ENCODE assay signal across 11 mouse cellular contexts in genomic region chr2:163674397-163674796, GRCm38 (mm10). TPM values are rescaled to one million over a fixed set of nuclear protein-coding genes. Genes with fewer than 3 reads are reported as not detected.
DNase-seq lines count a peak whose midpoint lies in the region; ATAC-seq lines count a peak whose summit lies in the region.
"Had no signal": no experiment of that assay in that cellular context is flagged by ENCODE, and none has a peak within 500 bp of the region (broad histone marks: within the 10 kb centered on the region; RNA-seq: fewer than 3 reads in every experiment).

No protein-coding gene starts in this region.

- H3K4me1 ChIP-seq in heart, embryonic 11.5 days (ENCODE audit: control insufficient read depth, insufficient read depth, low read length): peaks cover 19% of the 10 kb centered on the region
- peaks cover 54% of the 10 kb centered on the region for H3K4me1 ChIP-seq in liver, embryonic 13.5 days (replicated peaks)
- H3K4me1 ChIP-seq in liver, embryonic 12.5 days: peaks cover 44% of the 10 kb centered on the region
- H3K4me1 ChIP-seq in embryonic facial prominence, embryonic 10.5 days: peaks cover 19% of the 10 kb centered on the region
- H3K4me1 ChIP-seq in limb, embryonic 15.5 days: peaks cover 33% of the 10 kb centered on the region
- H3K4me1 ChIP-seq in forebrain, embryonic 13.5 days: peaks cover 10% of the 10 kb centered on the region; the same call in 1 of the 2 replicates
- H3K4me1 ChIP-seq in forebrain, embryonic 10.5 days: peaks cover 24% of the 10 kb centered on the region

- H3K27me3 ChIP-seq in heart, embryonic 11.5 days (ENCODE audit: control insufficient read depth, insufficient read depth, low read length): no peaks in the 10 kb centered on the region
- H3K27me3 ChIP-seq in liver, embryonic 13.5 days: no peaks in the 10 kb centered on the region
- H3K27me3 ChIP-seq in liver, embryonic 12.5 days (replicated peaks): no peaks in the 10 kb centered on the region
- H3K27me3 ChIP-seq in embryonic facial prominence, embryonic 10.5 days (replicated peaks; ENCODE audit: low read depth, poor library complexity, severe bottlenecking): no peaks in the 10 kb centered on the region
- H3K27me3 ChIP-seq in limb, embryonic 15.5 days: no peaks in the 10 kb centered on the region
- H3K27me3 ChIP-seq in forebrain, embryonic 13.5 days: no peaks in the 10 kb centered on the region
- no peaks in the 10 kb centered on the region for H3K27me3 ChIP-seq in forebrain, embryonic 10.5 days (ENCODE audit: poor library complexity, severe bottlenecking)
- H3K27me3 ChIP-seq: Patski had no signal

- H3K9ac ChIP-seq in heart, embryonic 11.5 days (ENCODE audit: low read depth, low read length): no peak overlapping the region
- H3K9ac ChIP-seq in liver, embryonic 13.5 days: peak overlapping the region; percentile 34; the same call in 1 of the 2 replicates
- H3K9ac ChIP-seq in liver, embryonic 12.5 days: no peak overlapping the region
- H3K9ac ChIP-seq in limb, embryonic 15.5 days: no peak overlapping the region
- H3K9ac ChIP-seq in forebrain, embryonic 13.5 days: no peak overlapping the region

- ATAC-seq in heart, embryonic 11.5 days (replicated peaks; ENCODE audit: insufficient number of reproducible peaks, low FRiP score, low TSS enrichment): no peak
- no peak for ATAC-seq in liver, embryonic 13.5 days (ENCODE audit: low read depth)
- no peak for ATAC-seq in liver, embryonic 12.5 days
- no peak for ATAC-seq in limb, embryonic 15.5 days (ENCODE audit: insufficient number of reproducible peaks, low FRiP score, low TSS enrichment, low read depth)
- ATAC-seq in forebrain, embryonic 13.5 days: no peak
- ATAC-seq: forebrain, embryonic 14.5 days had no signal

- no peaks in the 10 kb centered on the region for H3K36me3 ChIP-seq in heart, embryonic 11.5 days (ENCODE audit: control insufficient read depth, insufficient read depth, low read length)
- H3K36me3 ChIP-seq in liver, embryonic 13.5 days: no peaks in the 10 kb centered on the region
- no peaks in the 10 kb centered on the region for H3K36me3 ChIP-seq in liver, embryonic 12.5 days
- H3K36me3 ChIP-seq in embryonic facial prominence, embryonic 10.5 days (replicated peaks): peaks cover 4% of the 10 kb centered on the region; the same call in 1 of the 2 replicates
- H3K36me3 ChIP-seq in limb, embryonic 15.5 days: no peaks in the 10 kb centered on the region
- H3K36me3 ChIP-seq in forebrain, embryonic 13.5 days (ENCODE audit: poor library complexity, severe bottlenecking): no peaks in the 10 kb centered on the region
- peaks cover 8% of the 10 kb centered on the region; the same call in 1 of the 2 replicates for H3K36me3 ChIP-seq in forebrain, embryonic 10.5 days (replicated peaks)

- no peak overlapping the region for H3K4me3 ChIP-seq in heart, embryonic 11.5 days (ENCODE audit: low read depth, low read length)
- no peak overlapping the region for H3K4me3 ChIP-seq in liver, embryonic 13.5 days (replicated peaks)
- no peak overlapping the region for H3K4me3 ChIP-seq in liver, embryonic 12.5 days
- H3K4me3 ChIP-seq in embryonic facial prominence, embryonic 10.5 days: no peak overlapping the region
- H3K4me3 ChIP-seq in limb, embryonic 15.5 days: no peak overlapping the region
- H3K4me3 ChIP-seq in forebrain, embryonic 13.5 days: no peak overlapping the region
- no peak overlapping the region for H3K4me3 ChIP-seq in forebrain, embryonic 10.5 days

- DNase-seq in heart, adult 9 months (ENCODE audit: low spot score in 2 of 2): no peak
- DNase-seq in liver, embryonic 13.5 days: no peak
- DNase-seq in embryonic facial prominence, embryonic 10.5 days (ENCODE audit: low spot score): no peak
- no peak for DNase-seq in forebrain, embryonic 10.5 days (ENCODE audit: extremely low spot score, low spot score)
- DNase-seq: adrenal gland, adult 8-10 months had no signal

- 71% methylated on average over 5 of the region's 5 CpGs for WGBS in heart, embryonic 11.5 days (ENCODE audit: insufficient replicate concordance)
- 68% methylated on average over 5 of the region's 5 CpGs for WGBS in liver, embryonic 13.5 days (ENCODE audit: insufficient replicate concordance)
- WGBS in liver, embryonic 12.5 days (ENCODE audit: insufficient replicate concordance): 57% methylated on average over 5 of the region's 5 CpGs
- 78% methylated on average over 5 of the region's 5 CpGs for WGBS in embryonic facial prominence, embryonic 10.5 days
- 49% methylated on average over 5 of the region's 5 CpGs for WGBS in limb, embryonic 15.5 days
- 83% methylated on average over 5 of the region's 5 CpGs for WGBS in forebrain, embryonic 13.5 days
- 81% methylated on average over 5 of the region's 5 CpGs for WGBS in forebrain, embryonic 10.5 days

- H3K27ac ChIP-seq in heart, embryonic 11.5 days (ENCODE audit: low read depth, low read length): peak overlapping the region; percentile 78
- H3K27ac ChIP-seq in liver, embryonic 13.5 days: peak overlapping the region; percentile 62; the same call in 1 of the 2 replicates
- H3K27ac ChIP-seq in liver, embryonic 12.5 days: no peak overlapping the region
- 0 out of 2 replicates have a peak overlapping the region, but pooled peaks have one; percentile 65 for H3K27ac ChIP-seq in embryonic facial prominence, embryonic 10.5 days (replicated peaks)
- H3K27ac ChIP-seq in limb, embryonic 15.5 days: peak overlapping the region; percentile 83
- no peak overlapping the region for H3K27ac ChIP-seq in forebrain, embryonic 13.5 days
- H3K27ac ChIP-seq in forebrain, embryonic 10.5 days: no peak overlapping the region

- H3K4me2 ChIP-seq in heart, embryonic 11.5 days: no peak overlapping the region
- H3K4me2 ChIP-seq in liver, embryonic 13.5 days: no peak overlapping the region
- no peak overlapping the region for H3K4me2 ChIP-seq in liver, embryonic 12.5 days
- H3K4me2 ChIP-seq in limb, embryonic 15.5 days: peak overlapping the region; percentile 24; the same call in 1 of the 2 replicates
- no peak overlapping the region for H3K4me2 ChIP-seq in forebrain, embryonic 13.5 days

- no peaks in the 10 kb centered on the region for H3K9me3 ChIP-seq in heart, embryonic 11.5 days (replicated peaks; ENCODE audit: control insufficient read depth, low read length)
- no peaks in the 10 kb centered on the region for H3K9me3 ChIP-seq in liver, embryonic 13.5 days (replicated peaks)
- no peaks in the 10 kb centered on the region for H3K9me3 ChIP-seq in liver, embryonic 12.5 days (replicated peaks)
- H3K9me3 ChIP-seq in embryonic facial prominence, embryonic 10.5 days: no peaks in the 10 kb centered on the region
- no peaks in the 10 kb centered on the region for H3K9me3 ChIP-seq in limb, embryonic 15.5 days
- H3K9me3 ChIP-seq in forebrain, embryonic 13.5 days (replicated peaks): no peaks in the 10 kb centered on the region
- no peaks in the 10 kb centered on the region for H3K9me3 ChIP-seq in forebrain, embryonic 10.5 days

RNA-seq across cellular contexts. Expression of gene Pkig, which starts 16.2 kb away (rescaled TPM):
- 249 and 252 TPM in 2 replicates for polyA plus RNA-seq in heart, embryonic 11.5 days (2014; fragmentation: Nextera tagmentation; extraction: Ambion mirVana)
- polyA plus RNA-seq in liver, embryonic 13.5 days (2015; fragmentation: Nextera tagmentation; extraction: Ambion mirVana): 122 and 139 TPM in 2 replicates
- 133 and 134 TPM in 2 replicates for polyA plus RNA-seq in liver, embryonic 12.5 days (2016; fragmentation: Nextera tagmentation; extraction: Ambion mirVana)
- 189 and 194 TPM in 2 replicates for polyA plus RNA-seq in embryonic facial prominence, embryonic 10.5 days (2016; fragmentation: Nextera tagmentation; extraction: Ambion mirVana)
- 119 and 151 TPM in 2 replicates for polyA plus RNA-seq in limb, embryonic 15.5 days (2015; fragmentation: Nextera tagmentation; extraction: Ambion mirVana)
- polyA plus RNA-seq in forebrain, embryonic 13.5 days (2015; fragmentation: Nextera tagmentation; extraction: Ambion mirVana): 169 and 170 TPM in 2 replicates
- polyA plus RNA-seq in forebrain, embryonic 10.5 days (2016; fragmentation: Nextera tagmentation; extraction: Ambion mirVana): 212 and 215 TPM in 2 replicates

RNA-seq across cellular contexts. Expression of gene Serinc3, which starts 29.5 kb away (rescaled TPM):
- polyA plus RNA-seq in heart, embryonic 11.5 days (2014; fragmentation: Nextera tagmentation; extraction: Ambion mirVana): 77.5 and 79.0 TPM in 2 replicates
- 112 and 130 TPM in 2 replicates for polyA plus RNA-seq in liver, embryonic 13.5 days (2015; fragmentation: Nextera tagmentation; extraction: Ambion mirVana)
- 127 and 132 TPM in 2 replicates for polyA plus RNA-seq in liver, embryonic 12.5 days (2016; fragmentation: Nextera tagmentation; extraction: Ambion mirVana)
- 21.9 and 22.1 TPM in 2 replicates for polyA plus RNA-seq in embryonic facial prominence, embryonic 10.5 days (2016; fragmentation: Nextera tagmentation; extraction: Ambion mirVana)
- polyA plus RNA-seq in limb, embryonic 15.5 days (2015; fragmentation: Nextera tagmentation; extraction: Ambion mirVana): 40.3 and 41.3 TPM in 2 replicates
- 23.9 and 26.4 TPM in 2 replicates for polyA plus RNA-seq in forebrain, embryonic 13.5 days (2015; fragmentation: Nextera tagmentation; extraction: Ambion mirVana)
- 22.1 and 24.1 TPM in 2 replicates for polyA plus RNA-seq in forebrain, embryonic 10.5 days (2016; fragmentation: Nextera tagmentation; extraction: Ambion mirVana)

Comparison
In these comparisons a context has a peak if more than half of its experiments do, and no peak if none do; other contexts are left out.
1. H3K27ac ChIP-seq: peak in heart, embryonic 11.5 days (single experiment), liver, embryonic 13.5 days (single experiment), embryonic facial prominence, embryonic 10.5 days (single experiment) and limb, embryonic 15.5 days (single experiment); none in liver, embryonic 12.5 days (single experiment), forebrain, embryonic 13.5 days (single experiment) and forebrain, embryonic 10.5 days (single experiment).